Mouse (Mus musculus) liver, embryonic 14.5 days (tissue): ENCODE measurements around the gene Rpl10a.

Experiments
- CTCF ChIP-seq: IDR thresholded peaks from 2 replicates; pipeline ENCODE4 v1.5.1; 2016; ENCODE audit warnings: antibody characterized with exemption, low read depth, control low read depth
- EP300 ChIP-seq: IDR thresholded peaks from 2 replicates; pipeline ENCODE4 v1.6.1; 2016; ENCODE audit warnings: antibody characterized with exemption, low read depth

DNA sequence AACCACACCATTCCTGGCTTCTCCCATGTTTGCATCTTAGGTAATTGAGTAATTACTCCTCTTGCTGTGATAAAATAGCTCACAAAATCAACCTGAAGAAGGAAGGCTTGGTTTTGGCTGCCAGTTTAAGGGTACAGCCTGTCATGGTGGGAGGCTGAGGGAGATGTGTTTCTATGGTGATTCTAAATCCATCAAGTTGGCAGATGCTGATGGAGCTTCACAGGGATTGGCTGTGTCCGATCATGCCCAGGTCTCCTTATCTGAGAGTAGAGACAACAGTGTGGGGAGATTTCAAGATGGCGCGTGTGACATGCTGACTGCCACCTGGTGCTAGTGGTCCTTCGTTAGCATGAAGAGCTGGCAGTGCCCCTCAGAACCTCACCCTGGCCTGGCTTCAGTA lies 6.6 kb upstream of the Rpl10a start:
- TF ChIP-seq CTCF = no peak
- TF ChIP-seq EP300 = no peak
